Mouse (Mus musculus): ENCODE measurements around the gene Acaca. TPM values are rescaled to one million over a fixed set of nuclear protein-coding genes. Genes with fewer than 3 reads are reported as not detected.
A peak's percentile ranks its signal among the peaks of the same experiment; 100 is the strongest.

Gene Acaca
- total RNA-seq, 2 experiments from 2014 or later = 113 to 129 TPM

GRCm38 (mm10) chr11:84141752-84142151, 12.3 kb downstream of the Acaca start:
- intact Hi-C loops (cut with DNase I) = no loop called here
- DNase-seq (ENCODE audit: extremely low spot score in 1 of 2, low spot score in 2 of 2) = peak; percentile 38 to 53

DNA sequence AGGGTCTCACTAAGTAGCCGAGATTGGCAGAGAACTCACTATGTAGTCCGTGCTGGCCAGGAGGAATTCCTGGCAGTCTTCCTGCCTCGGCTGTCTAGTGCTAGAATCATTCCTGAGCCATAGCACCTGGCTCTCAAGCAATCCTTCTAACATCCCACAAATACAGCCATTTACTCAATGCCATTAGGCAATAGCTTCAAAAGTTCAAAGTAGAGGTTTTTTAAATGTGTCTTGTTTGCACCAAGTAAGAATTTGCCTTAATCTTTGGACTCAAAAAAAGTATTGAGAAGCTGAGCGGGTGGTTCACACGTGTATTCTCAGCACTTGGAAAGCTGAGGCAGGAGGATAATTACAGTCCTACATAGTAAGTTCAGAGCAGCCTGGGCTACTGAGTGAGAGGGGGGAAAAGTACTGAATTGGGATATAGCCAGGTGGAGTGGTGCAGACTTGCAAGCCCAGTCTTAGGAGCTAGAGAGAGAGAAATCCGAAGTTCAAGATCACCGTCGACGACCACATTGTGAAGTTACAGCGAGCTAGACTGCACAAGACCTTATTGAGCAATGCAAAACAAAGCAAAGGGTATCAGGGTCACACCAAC, 15.8 kb downstream of the Acaca start:
- intact Hi-C loops (cut with DNase I) = no loop called here
- DNase-seq (ENCODE audit: extremely low spot score in 1 of 2, low spot score in 2 of 2) = no peak

GRCm38 (mm10) chr11:84146081-84146480, 16.6 kb downstream of the Acaca start:
- DNase-seq (ENCODE audit: extremely low spot score in 1 of 2, low spot score in 2 of 2) = no peak
- intact Hi-C loops (cut with DNase I) = no loop called here

GRCm38 (mm10) chr11:84150884-84151283, 21.4 kb downstream of the Acaca start:
- intact Hi-C loops (cut with DNase I) = no loop called here
- DNase-seq (ENCODE audit: extremely low spot score in 1 of 2, low spot score in 2 of 2) = no peak

DNA sequence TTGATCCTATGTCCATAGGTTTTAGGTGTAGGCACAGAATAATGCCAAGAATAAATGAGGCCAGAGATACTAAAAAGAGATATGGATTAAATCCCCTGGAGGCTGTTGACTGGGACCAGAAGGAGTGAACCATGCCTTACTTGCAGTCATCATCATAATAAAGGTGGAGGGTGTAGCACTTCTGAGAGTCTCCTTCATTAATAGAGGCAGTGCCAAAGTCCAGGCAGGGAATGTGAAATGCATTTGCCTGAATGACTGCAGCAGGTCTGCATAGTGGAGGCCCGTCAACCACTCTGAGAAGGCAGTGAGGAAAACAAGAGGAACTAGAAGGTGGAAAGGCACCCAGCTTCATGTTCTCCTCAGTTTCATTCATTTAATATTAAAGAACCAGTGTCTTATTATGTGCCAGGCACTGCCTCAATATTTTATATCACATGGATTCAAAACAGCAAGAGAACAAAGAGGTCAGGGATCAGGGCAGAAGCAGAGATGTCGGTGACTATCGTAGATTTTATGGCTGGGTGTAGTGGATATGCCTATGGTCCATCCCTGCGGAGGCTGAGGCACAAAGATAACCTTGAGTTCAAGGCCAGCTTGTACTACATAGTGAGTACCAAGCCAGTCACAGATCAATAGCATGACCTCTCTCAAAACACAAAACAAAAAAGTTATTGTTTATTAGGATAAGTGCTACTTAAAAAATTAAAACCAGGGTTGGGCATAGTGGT, 27.2 kb downstream of the Acaca start:
- intact Hi-C loops (cut with DNase I) = no loop called here
- no peak for DNase-seq (ENCODE audit: extremely low spot score in 1 of 2, low spot score in 2 of 2)

GRCm38 (mm10) chr11:84164123-84164522, 34.7 kb downstream of the Acaca start:
- DNase-seq (ENCODE audit: extremely low spot score in 1 of 2, low spot score in 2 of 2) = no peak
- intact Hi-C loops (cut with DNase I) = no loop called here

GRCm38 (mm10) chr11:84164561-84164960, 35.1 kb downstream of the Acaca start:
- DNase-seq (ENCODE audit: extremely low spot score in 1 of 2, low spot score in 2 of 2) = no peak
- intact Hi-C loops (cut with DNase I) = no loop called here

DNA sequence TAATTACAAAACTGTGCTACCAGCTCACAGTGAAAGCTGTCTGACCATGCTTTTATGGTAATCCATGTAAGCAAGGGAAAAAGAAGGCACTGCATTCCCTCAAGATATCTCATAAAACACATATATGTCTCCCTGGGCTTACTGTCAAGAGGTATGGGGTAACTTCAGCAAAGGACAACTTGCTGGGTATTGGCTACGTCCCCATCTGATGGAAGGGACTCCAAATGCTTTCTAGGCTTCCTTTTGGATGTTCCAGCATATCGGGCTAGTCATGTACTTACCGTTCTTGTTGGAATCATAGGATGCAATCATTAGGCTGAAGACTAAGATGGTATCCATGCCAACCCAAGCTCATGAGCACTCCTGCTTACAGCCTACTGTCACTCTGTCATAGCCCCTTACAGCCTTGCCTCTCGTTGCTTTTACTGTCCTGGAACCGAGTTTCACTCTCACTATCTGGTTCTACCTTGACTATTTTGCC, 37.6 kb downstream of the Acaca start, which contains the start of gene Gm11437:
Gm11437 (minus strand) TSS at position 431 of the 481 bp plus-strand sequence.
- DNase-seq (ENCODE audit: extremely low spot score in 1 of 2, low spot score in 2 of 2) = no peak
- intact Hi-C loops (cut with DNase I) = no loop called here

DNA sequence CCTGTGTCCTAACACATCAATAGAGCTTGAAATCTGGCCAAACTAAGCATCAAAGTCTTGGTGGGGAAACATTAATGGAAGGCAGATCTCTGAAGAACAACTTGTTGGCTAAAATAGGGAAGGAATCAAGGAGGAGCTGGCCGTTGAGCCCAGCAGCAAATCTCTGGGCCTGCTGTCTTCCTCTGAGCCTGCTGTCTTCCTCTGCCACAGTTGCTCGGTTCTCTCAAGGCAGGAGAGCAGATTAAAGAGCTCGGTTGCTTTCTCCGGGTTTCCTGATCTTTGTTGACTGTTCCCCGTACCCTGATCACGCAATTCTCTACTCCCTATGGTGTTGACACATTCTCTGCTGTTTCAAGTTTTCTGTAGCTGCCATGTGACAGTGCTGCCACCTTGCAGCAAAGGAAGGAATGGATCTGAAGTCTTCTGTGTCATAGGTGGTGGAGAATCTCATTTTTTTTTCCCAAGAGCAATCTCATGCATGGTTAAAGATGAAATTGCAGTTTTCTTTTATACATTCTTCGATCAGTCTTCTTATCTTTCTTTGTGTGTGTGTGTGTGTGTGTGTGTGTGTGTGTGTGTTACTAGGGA, 39.3 kb downstream of the Acaca start:
- intact Hi-C loops (cut with DNase I) = no loop called here
- DNase-seq (ENCODE audit: extremely low spot score in 1 of 2, low spot score in 2 of 2) = peak; percentile 44 to 46

GRCm38 (mm10) chr11:84172539-84173435, 43.3 kb downstream of the Acaca start:
- DNase-seq (ENCODE audit: extremely low spot score in 1 of 2, low spot score in 2 of 2) = no peak
- intact Hi-C loops (cut with DNase I) = no loop called here

DNA sequence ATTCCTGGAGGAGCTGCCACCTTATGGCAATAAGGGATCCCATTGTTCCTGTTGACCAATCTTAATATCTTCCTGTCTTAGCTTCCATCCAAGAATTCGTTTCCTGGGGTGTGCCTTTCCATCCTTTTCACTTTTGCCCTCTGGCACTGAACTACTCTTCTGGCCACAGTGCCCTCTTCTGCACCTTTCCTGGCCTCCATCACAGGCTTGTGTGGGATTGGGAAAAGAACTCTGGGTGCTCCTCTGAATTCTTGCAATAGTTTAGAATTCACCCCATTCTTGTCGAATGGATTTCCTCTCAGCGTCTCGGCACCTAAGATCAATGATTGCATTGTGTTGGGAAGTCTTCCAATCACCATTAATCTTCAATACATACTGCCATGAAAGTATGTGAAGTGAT, 49.1 kb downstream of the Acaca start:
- intact Hi-C loops (cut with DNase I) = loop anchor here (5.0 kb wide), 1 partner anchor 46 kb away; no protein-coding TSS in a partner anchor
- DNase-seq (ENCODE audit: extremely low spot score in 1 of 2, low spot score in 2 of 2) = no peak

GRCm38 (mm10) chr11:84179226-84179953, 49.9 kb downstream of the Acaca start:
- intact Hi-C loops (cut with DNase I) = loop anchor here (5.0 kb wide), 1 partner anchor 47 kb away; no protein-coding TSS in a partner anchor
- DNase-seq (ENCODE audit: extremely low spot score in 1 of 2, low spot score in 2 of 2) = peak; percentile 90 to 99

DNA sequence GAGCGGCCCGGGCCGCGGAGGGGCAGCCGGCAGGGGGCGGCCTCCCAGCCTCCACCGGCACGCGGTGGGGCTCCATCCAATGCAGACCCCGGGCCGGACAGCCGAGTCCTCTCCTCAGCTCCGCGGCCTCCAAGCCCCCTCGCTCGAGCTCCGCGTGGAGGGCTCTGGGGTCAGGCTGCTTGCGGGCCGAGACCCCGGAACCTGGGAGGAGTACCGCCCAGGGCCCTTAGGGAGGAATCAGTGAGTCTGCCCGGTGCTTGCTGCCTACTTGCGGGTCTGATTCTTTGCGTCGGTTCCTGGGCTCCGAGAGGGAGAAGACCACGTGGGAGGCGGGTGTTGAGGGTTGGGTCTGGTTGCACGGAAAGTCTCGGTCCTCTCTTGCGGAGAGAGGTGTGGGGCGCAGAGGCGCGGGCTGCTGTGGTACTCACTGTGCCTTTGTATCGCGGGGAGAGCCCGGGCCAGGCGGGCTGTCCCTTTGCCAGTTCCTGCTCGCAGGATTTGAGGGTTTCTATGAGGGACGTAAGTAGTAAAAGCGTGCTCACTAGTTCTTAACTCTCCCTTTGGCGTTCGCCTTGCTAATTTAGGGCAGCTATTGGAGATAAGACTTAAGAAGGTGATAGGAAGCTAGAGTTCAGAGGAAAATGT, 50.6 kb downstream of the Acaca start:
- intact Hi-C loops (cut with DNase I) = loop anchor here (5.0 kb wide), 1 partner anchor 48 kb away; no protein-coding TSS in a partner anchor
- peak; percentile 70 to 80 for DNase-seq (ENCODE audit: extremely low spot score in 1 of 2, low spot score in 2 of 2)

DNA sequence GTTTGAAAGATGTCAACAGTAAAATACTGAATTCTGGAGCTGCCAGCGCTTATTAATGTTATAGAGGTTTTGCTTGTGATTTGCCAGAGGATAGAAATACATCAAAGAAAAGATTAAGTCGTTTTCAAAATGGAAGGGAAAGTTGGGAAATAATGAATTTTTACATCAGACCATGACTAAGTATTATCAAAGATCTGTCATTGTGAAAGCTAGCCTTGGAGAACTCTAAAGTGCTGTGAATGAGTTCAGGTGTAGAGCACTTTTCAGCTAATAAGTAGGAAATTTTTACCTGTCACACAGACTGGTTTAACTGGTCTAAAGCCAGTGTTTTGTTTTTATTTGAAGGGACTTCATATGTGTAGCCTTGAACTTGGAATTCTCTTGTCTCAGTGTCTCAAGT, 51.8 kb downstream of the Acaca start:
- no peak for DNase-seq (ENCODE audit: extremely low spot score in 1 of 2, low spot score in 2 of 2)
- intact Hi-C loops (cut with DNase I) = no loop called here

DNA sequence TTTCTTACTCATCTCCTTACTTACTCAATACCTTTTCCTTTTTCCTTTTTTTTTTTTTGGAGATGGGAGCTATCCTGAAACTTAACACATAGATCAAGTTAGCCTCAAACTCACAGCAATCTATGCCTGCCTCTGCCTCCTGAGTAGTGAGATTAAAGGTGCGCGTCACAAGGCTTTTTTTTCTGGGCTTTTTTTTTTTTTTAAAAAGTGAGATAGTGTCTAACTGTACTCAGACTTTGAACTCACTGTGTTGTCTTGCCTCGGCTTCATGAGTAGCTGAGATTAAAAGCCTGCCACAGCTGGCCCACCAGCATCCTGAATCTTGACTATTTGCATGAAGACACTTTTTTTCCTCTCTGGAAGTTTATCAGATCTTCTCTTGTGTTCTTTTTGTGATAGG, 59.1 kb downstream of the Acaca start:
- intact Hi-C loops (cut with DNase I) = no loop called here
- no peak for DNase-seq (ENCODE audit: extremely low spot score in 1 of 2, low spot score in 2 of 2)

DNA sequence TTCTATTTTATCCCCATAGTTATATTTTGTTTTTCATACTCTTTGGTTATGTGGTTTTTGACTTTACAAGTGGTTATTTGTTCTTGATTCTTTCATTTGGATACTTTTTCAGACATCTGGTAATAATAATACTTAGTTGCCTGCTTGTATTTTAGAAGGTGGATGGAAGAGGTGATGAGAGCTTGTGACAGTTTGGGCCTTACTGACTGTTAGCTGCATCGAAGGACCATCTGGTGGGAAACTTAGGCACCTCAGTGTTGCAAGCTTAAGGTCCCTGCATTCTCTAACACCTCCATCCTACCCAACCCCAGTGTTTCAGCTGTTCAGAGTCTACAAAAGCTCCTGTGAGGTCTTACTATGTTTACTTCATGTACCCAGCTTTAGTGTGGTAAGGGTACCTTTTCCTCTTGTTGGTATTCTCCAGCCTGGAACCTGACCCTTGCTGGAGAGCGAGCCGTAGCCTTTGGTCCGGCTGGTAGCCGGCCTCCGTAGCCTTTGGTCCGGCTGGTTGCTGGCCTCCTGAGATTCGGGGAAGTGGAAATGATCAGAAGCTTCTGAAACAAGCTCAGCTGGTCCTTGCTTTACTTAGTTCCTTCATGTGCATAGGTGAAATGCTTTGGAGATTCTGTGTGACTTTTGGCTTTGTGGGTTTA, 61.2 kb downstream of the Acaca start:
- intact Hi-C loops (cut with DNase I) = no loop called here
- no peak for DNase-seq (ENCODE audit: extremely low spot score in 1 of 2, low spot score in 2 of 2)

DNA sequence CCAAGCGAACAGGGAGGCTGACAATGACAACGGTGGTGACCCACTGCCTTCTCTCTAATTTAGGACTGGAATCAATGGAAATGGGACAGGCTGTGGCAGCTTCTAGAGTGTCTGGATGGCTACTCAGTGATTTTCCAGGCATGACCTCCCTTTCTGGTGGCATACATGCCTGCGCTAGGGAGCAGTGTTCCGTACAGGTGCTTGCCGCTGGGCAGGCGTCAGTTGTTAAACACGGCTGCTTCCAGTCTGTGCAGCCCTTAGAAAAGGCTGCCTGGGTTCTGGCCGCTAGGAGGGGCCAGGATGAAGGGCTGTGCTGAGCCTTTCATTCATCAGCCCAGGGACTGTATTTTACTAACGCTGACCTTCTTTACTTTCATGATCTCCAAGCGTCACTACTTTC, 63.8 kb downstream of the Acaca start:
- DNase-seq (ENCODE audit: extremely low spot score in 1 of 2, low spot score in 2 of 2) = no peak
- intact Hi-C loops (cut with DNase I) = no loop called here

Measured in left cerebral cortex, postnatal 10 days (tissue).